Mouse (Mus musculus): ENCODE results near the gene Tcf7l2.

DNA sequence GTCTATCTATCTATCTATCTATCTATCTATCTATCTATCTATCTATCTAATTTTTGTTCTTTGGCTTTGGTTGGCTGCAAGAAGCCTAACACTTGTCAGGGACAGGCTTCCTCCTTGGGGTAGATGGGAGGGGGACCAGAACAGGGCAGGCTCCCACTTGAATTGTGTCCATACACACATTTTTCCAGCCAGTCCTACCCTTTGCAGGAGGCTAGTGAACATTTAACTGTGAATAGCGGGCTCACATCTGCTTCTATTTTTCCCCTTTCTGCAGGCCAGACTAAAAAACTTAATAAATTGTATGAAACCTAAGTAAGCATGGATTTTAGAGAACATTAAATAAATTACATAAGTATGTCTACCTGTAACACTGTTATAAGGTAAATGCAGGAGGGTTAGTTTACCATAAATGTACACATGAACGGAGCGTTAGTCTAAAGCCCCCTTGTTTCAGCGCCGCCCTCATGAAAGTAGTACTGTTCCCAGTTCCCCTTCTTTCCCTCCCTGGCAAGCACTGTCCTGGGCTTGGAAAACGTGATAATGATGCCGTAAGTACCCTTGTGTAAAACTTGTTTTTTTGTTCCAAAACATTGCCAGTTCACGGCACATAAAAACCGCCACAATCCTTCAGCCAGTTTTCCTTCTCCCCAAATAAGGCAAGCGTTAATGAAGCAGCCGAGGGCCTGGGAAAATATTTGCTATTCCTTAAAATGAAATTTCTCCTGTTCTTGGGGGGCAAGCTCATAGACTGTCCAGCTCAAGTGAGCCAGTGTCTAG lies 101.7 kb downstream of the Tcf7l2 start:
- no peak for TF ChIP-seq CTCF (conservative IDR thresholded peaks at IDR 0.05; ENCODE audit: insufficient read depth, insufficient read length, low read depth, low read length)
- no peak for TF ChIP-seq POLR2A (IDR thresholded peaks at IDR 0.05; ENCODE audit: low read depth, low read length)

All from kidney, adult 2 months (tissue).